Mouse (Mus musculus) brain, embryonic 14.5 days (tissue): Measurements from ENCODE around the gene Mia. TPM values are rescaled to one million over a fixed set of nuclear protein-coding genes. Genes with fewer than 3 reads are reported as not detected.
A peak's percentile ranks its signal among the peaks of the same experiment; 100 is the strongest.

ENCODE experiments used
- DNase-seq: peaks from one replicate; pipeline ENCODE4 v3.0.0-alpha.2; 2011; ENCODE audit warnings: low read depth
- CTCF ChIP-seq: fragments of 200-500 bp; IDR thresholded peaks from 2 replicates; pipeline ENCODE4 v1.5.1; 2012; ENCODE audit warnings: inconsistent platforms, mild to moderate bottlenecking, moderate library complexity, borderline replicate concordance; ENCODE audit not compliant: insufficient read depth, insufficient read length; ENCODE audit errors: extremely low read depth
- POLR2A ChIP-seq: fragments of 200-500 bp; IDR thresholded peaks from 2 replicates; pipeline ENCODE4 v1.6.1; 2012; ENCODE audit warnings: mild to moderate bottlenecking, inconsistent platforms, borderline replicate concordance; ENCODE audit not compliant: poor library complexity, insufficient read depth, insufficient read length, severe bottlenecking; ENCODE audit errors: extremely low read depth
- polyA plus RNA-seq: library from polyadenylated mRNA; depleted of rRNA; stranded (reverse); fragments of >200 nt; gene quantifications from 2 replicates; pipeline ENCODE4 v1.2.3, GENCODE M21; 2012; rRNA removed

Mia gene
- 12.3 and 14.6 TPM in 2 replicates for polyA plus RNA-seq

DNA sequence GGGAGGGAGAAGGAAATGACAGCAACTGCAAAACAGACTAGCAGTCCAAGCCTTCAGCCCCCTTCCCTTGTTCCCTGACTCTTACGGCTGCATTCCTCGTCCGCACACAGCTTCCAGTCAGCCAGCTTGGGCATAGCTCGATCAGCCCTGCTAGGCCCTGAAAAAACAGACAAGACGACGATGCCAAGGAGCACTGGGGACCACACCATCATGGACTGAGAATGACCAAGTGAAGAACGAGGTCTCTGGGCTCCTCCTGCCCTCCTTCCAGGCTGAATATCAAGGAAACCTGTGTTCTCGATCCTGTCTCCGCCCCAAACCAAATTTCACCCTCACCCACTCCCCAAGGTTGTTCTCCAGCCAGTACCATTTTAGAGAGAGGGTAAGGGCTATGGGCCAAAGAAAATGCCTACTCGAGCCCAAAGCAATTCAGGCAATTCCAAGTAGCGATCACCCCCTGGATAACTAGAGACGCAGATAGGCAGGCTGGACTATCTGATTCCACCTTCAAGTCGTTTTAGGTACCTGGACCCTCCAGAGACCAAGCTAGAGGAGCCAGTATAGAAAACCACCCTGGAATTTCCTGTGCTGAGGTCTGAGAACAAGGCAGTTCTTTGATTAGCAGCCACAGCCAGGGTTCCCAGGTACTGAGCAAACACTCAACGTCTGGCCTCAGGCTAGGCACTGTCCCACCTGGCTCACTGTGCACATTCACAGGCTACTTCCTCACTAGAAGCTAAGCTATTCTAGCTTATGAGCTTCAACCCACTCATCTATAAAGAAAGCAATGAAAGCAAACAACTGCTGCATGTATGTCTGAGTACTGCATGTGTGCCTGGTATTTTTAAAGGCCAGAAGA, at the start of gene Mia, which contains the start of gene Gm21983:
Gene Mia, minus strand, starts transcription at position 321 of the 859 bp plus-strand sequence.
Gene Gm21983, minus strand, starts transcription at position 250 of the 859 bp plus-strand sequence.
- TF ChIP-seq POLR2A (no peak), CTCF (no peak)
- DNase-seq: no peak

DNA sequence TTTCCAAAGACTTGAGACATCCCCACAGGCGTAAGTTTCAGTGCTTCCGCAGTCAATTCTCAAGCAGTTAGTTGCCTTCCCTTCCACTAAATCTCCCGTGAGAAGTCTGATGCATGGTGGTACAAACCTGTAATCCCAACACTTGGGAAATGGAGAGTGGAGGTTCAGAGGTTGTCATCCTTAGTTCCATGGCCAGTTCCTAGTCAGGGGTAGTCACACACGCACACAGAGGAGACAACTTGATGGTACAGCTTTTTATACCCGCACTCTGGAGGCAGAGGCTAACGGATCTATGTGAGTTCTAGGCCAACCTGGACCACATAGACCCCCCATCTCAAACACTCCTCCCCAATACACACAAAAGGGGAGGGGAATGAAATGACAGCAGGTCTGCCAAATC, 47.9 kb upstream of the Mia start:
- DNase-seq: no peak

DNA sequence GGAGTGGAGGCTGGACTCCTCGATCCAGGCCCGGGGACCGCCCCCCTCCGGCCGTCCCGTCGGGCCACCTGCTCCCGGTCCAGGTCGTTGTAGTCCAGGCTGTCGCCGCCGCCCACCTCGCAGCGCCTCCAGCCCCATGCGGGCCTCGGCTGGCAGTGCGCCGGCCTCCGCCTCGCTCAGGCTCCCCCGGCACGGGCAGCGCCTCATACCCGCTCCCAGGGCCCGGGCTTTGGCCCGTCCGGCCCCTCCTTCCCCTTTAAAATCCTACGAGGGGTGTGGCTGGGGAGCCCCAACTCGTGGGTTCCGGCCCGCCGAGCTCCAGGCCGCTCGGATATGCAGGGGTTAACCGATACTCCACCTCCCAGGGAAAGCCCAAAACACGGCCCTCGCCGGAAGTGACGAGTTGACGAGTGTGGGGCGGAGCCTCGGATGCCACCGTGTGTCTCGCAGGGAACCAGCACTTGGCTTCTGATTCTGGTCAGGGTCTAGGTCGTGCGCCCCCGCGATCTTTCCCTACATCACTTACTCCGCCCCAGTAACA, 47.4 kb upstream of the Mia start, which contains the start of gene Itpkc:
Gene Itpkc, minus strand, starts transcription at position 381 of the 541 bp plus-strand sequence.
- DNase-seq: peak; percentile 97
- TF ChIP-seq CTCF: no peak
- peak; percentile 37; the same call in 1 of the 2 replicates for TF ChIP-seq POLR2A

More for the DNA sequence above, 47.9 kb upstream of the Mia start:
- TF ChIP-seq POLR2A (no peak), CTCF (no peak)

DNA sequence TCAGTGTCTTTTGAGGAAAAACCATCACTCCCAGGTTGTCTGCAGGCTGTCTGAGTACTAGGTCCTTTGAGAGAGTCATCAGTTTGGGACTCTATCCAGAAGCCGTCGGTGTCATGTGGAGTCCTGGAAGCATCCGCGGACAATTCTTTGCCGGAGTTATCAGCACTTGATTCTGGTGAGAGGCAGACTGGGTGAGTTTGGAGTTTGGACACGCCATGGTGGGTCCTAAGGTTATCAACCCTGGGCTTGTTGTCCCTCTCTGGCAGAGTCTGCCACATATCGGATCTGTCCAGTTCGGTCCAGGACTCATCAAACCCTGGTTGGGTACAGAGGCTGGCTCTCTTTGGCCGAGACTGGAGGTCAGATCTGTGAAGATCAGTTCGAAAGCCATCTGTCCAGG, 46.7 kb upstream of the Mia start:
- peak; percentile 19 for DNase-seq

DNA sequence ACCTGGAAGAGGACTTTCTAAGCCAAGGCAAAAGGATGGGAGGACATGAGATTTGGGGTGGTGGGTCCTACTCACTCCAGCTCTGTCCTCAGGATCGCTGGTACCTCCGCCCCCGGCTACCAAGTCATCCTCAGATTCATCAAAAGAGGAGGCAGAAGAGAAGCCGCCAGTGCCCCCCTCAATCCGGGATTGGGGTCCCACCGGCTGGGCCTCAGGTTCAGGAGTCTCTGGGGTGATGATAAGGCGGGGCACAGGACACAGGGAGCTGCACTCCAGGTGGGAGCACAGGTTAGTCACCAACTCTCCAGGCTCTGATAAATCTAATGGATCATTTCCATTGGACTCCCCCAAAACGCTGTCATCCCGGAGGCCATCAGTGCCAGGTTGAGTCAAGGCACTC, 46.3 kb upstream of the Mia start:
- no peak for DNase-seq
- TF ChIP-seq CTCF (no peak), POLR2A (no peak)

More for the DNA sequence above, 46.7 kb upstream of the Mia start:
- TF ChIP-seq CTCF: no peak
- TF ChIP-seq POLR2A: no peak

DNA sequence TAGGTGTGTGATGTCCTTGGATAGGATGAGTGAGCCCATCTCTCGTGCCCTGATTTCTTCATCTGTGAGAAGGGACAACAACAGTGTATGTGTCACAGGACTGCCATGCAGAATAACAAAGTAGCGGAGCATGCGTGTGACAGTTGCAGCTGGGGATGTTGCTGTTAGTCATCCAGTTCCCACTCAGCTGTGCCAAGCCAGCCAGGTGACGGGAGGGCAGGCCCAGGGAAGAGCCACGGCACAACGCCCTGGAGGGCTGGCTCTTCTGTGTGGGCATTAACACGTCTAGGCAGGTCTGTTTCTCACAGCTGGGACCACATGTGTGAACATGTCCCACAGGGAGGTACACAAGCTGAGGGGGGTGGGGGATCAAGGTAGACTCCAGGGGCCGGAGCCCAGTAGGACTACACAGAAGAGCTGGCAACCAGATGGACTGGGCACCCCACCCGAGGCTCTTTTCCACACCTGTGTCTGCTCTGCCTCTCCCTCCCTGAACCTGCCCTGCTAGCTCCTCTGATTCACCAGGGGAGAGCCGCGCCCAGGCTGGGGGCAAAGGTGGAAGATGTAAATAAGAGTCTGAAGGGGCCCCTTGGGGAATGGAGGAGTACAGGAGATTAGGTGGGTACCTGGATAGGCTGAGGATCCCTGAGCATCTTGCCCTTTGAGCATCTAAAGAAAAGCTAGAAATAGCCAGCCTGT, 44.1 kb upstream of the Mia start:
- DNase-seq: no peak
- TF ChIP-seq CTCF: no peak
- TF ChIP-seq POLR2A: no peak

DNA sequence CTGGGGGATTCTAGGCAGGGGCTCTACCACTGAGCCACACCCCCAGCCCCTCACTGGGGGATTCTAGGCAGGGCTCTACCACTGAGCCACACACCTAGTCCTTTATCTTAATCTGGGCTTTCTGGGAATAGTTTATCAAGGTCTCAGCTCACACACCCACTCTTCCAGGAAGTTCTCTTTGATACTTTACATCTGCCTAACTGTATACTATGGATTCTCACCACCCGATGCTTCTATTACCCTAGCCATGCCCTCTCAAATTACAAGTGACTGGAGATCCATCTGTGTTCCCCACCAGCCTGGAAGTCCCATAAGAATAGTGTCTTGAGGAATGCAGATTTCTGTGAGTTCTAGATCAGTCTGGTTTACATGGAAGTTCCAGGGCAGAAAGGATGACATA, 41.6 kb upstream of the Mia start:
- no peak for TF ChIP-seq CTCF
- TF ChIP-seq POLR2A: no peak
- DNase-seq: no peak

- TF ChIP-seq POLR2A (no peak), CTCF (no peak)
- no peak for DNase-seq
Measured at GRCm38 (mm10) chr7:27221939-27222338, 41.0 kb upstream of the Mia start.

GRCm38 (mm10) chr7:27219937-27220336, 39.0 kb upstream of the Mia start:
- TF ChIP-seq CTCF (no peak), POLR2A (no peak)
- DNase-seq: no peak

DNA sequence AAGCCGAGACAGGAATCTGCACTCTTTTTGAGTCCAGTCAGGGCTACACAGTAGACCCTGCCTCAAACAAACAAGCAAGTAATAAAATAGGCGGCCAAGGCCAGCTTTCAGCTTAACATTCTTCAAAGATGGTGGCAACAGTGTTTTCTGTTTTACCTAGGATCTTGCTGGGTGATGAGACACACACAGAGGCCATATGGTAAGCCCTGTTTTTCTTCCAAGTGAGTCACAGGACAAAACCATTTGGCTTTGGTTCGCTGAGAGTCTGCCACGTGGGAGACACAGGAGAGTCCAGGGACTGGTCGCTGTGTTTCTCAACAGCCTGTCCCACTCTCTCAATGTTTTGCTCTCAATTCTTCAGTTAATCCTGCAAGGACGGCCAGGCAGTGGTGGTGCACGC, 37.6 kb upstream of the Mia start:
- TF ChIP-seq POLR2A (no peak), CTCF (no peak)
- no peak for DNase-seq

GRCm38 (mm10) chr7:27212626-27213025, 31.7 kb upstream of the Mia start:
- no peak for DNase-seq
- no peak for TF ChIP-seq CTCF
- TF ChIP-seq POLR2A: no peak
